Mouse (Mus musculus): ENCODE results near the gene Fam149b.

DNA sequence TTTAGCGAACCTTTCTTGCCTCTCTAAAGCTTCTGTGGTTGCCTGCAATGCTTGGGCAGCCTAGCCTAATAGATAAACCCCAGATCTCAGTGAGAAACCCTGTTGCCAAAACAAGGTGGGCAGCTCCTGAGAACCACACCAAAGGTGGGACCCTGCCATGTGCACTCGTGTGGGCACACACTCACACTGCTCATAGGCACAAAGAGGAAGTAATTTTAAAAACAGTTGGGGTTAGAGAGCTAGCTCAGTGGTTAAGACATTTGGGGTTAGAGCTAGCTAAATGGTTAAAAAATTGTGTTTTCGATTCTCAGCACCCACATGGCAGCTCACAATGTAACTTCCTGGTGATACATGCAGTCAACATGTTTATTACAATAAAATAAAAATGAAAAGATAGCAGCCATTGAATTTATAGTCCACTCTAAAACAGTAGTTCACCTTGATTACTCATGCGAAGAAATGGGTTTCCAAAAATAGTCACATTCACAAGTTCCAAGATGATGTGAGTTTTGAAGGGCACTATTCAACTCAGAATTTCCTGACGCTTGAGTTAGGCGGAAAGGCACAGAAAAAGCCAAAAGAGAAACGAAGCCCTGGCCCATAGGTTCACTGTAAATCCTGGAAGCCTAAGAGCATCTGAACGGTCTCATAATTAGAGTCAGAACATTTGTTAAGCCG, 31.9 kb downstream of the Fam149b start:
- TF ChIP-seq CTCF (IDR thresholded peaks at IDR 0.05; ENCODE audit: low read depth) = no peak
- TF ChIP-seq EP300 (optimal IDR thresholded peaks at IDR 0.05) = no peak
